Mouse (Mus musculus): ENCODE data around the gene Gaa.

DNA sequence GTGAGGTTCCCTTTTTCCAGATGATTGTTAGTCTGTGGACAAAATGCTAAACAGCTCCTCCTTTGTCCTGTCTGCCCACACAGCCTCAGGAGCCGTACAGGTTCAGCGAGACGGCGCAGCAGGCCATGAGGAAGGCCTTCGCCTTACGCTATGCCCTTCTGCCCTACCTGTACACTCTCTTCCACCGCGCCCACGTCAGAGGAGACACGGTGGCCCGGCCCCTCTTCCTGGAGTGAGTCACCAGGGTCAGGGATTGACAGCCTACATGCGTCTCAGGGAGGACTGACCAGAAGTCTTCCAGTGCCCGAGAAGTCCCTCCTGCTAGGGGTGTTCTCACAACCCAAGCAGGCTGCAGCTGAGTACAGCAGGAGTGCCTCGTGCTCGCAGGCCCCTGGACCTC, 13.3 kb downstream of the Gaa start:
- TF ChIP-seq TAL1 (IDR thresholded peaks at IDR 0.05; ENCODE audit: low read length) (no peak), GATA1 (IDR thresholded peaks at IDR 0.05; ENCODE audit: low read length) (no peak)

Data from erythroblast, embryonic 14.5 days (primary cell).